Mouse (Mus musculus): ENCODE data around the gene Slc25a35. TPM values are rescaled to one million over a fixed set of nuclear protein-coding genes. Genes with fewer than 3 reads are reported as not detected.
"Not testable (repeated sequence)": the region's sequence is repeated elsewhere in the genome, so short reads cannot be mapped to it uniquely, and the experiment has no call there.

The Slc25a35 gene
- total RNA-seq, 1 experiment from 2014 or later, result 0.38 TPM

GRCm38 (mm10) chr11:68988341-68988740 is 20.4 kb downstream of the Slc25a35 start:
- no peak for ATAC-seq (replicated peaks; ENCODE audit: insufficient number of reproducible peaks, low FRiP score, low TSS enrichment, poor library complexity, severe bottlenecking)

GRCm38 (mm10) chr11:68993122-68993521 is 25.2 kb downstream of the Slc25a35 start:
- no peak for ATAC-seq (replicated peaks; ENCODE audit: insufficient number of reproducible peaks, low FRiP score, low TSS enrichment, poor library complexity, severe bottlenecking)

- ATAC-seq (replicated peaks; ENCODE audit: insufficient number of reproducible peaks, low FRiP score, low TSS enrichment, poor library complexity, severe bottlenecking), result no peak
Observed at GRCm38 (mm10) chr11:68994377-68994776, 26.4 kb downstream of the Slc25a35 start.

- no peak for ATAC-seq (replicated peaks; ENCODE audit: insufficient number of reproducible peaks, low FRiP score, low TSS enrichment, poor library complexity, severe bottlenecking)
Observed at GRCm38 (mm10) chr11:68997080-68997479, 29.1 kb downstream of the Slc25a35 start.

GRCm38 (mm10) chr11:69002782-69003181 is 34.9 kb downstream of the Slc25a35 start:
- ATAC-seq (replicated peaks; ENCODE audit: insufficient number of reproducible peaks, low FRiP score, low TSS enrichment, poor library complexity, severe bottlenecking), result not testable (repeated sequence)

- no peak for ATAC-seq (replicated peaks; ENCODE audit: insufficient number of reproducible peaks, low FRiP score, low TSS enrichment, poor library complexity, severe bottlenecking)
Observed at GRCm38 (mm10) chr11:69003592-69003991, 35.7 kb downstream of the Slc25a35 start.

GRCm38 (mm10) chr11:69005193-69005592 is 37.3 kb downstream of the Slc25a35 start:
- no peak for ATAC-seq (replicated peaks; ENCODE audit: insufficient number of reproducible peaks, low FRiP score, low TSS enrichment, poor library complexity, severe bottlenecking)

- ATAC-seq (replicated peaks; ENCODE audit: insufficient number of reproducible peaks, low FRiP score, low TSS enrichment, poor library complexity, severe bottlenecking), result not testable (repeated sequence)
Observed at GRCm38 (mm10) chr11:69006575-69006974, 38.6 kb downstream of the Slc25a35 start.

GRCm38 (mm10) chr11:69008182-69009121 is 40.5 kb downstream of the Slc25a35 start, which contains the start of gene Pfas:
Gene Pfas (minus strand): TSS chr11:69008460.
- ATAC-seq (replicated peaks; ENCODE audit: insufficient number of reproducible peaks, low FRiP score, low TSS enrichment, poor library complexity, severe bottlenecking), result peak; percentile 82

GRCm38 (mm10) chr11:69009508-69009907 is 41.6 kb downstream of the Slc25a35 start:
- ATAC-seq (replicated peaks; ENCODE audit: insufficient number of reproducible peaks, low FRiP score, low TSS enrichment, poor library complexity, severe bottlenecking), result no peak

GRCm38 (mm10) chr11:69010400-69011323 is 42.7 kb downstream of the Slc25a35 start:
- ATAC-seq (replicated peaks; ENCODE audit: insufficient number of reproducible peaks, low FRiP score, low TSS enrichment, poor library complexity, severe bottlenecking), result no peak

- ATAC-seq (replicated peaks; ENCODE audit: insufficient number of reproducible peaks, low FRiP score, low TSS enrichment, poor library complexity, severe bottlenecking), result not testable (repeated sequence)
Observed at GRCm38 (mm10) chr11:69011445-69011844, 43.5 kb downstream of the Slc25a35 start.

GRCm38 (mm10) chr11:69012071-69012601 is 44.2 kb downstream of the Slc25a35 start:
- peak; percentile 61 for ATAC-seq (replicated peaks; ENCODE audit: insufficient number of reproducible peaks, low FRiP score, low TSS enrichment, poor library complexity, severe bottlenecking)

- peak; percentile 99 for ATAC-seq (replicated peaks; ENCODE audit: insufficient number of reproducible peaks, low FRiP score, low TSS enrichment, poor library complexity, severe bottlenecking)
Observed at GRCm38 (mm10) chr11:69015644-69016441, 47.9 kb downstream of the Slc25a35 start, which contains the start of gene Ctc1. Gene Ctc1 (plus strand): TSS chr11:69015911.

GRCm38 (mm10) chr11:69016755-69017154 is 48.8 kb downstream of the Slc25a35 start:
- ATAC-seq (replicated peaks; ENCODE audit: insufficient number of reproducible peaks, low FRiP score, low TSS enrichment, poor library complexity, severe bottlenecking), result no peak

GRCm38 (mm10) chr11:69020691-69021090 is 52.8 kb downstream of the Slc25a35 start:
- ATAC-seq (replicated peaks; ENCODE audit: insufficient number of reproducible peaks, low FRiP score, low TSS enrichment, poor library complexity, severe bottlenecking), result no peak

Data from monocyte, adult 5-6 weeks (primary cell).